Mouse (Mus musculus): ENCODE measurements around the gene Usb1. TPM values are rescaled to one million over a fixed set of nuclear protein-coding genes. Genes with fewer than 3 reads are reported as not detected.

Gene Usb1
- polyA plus RNA-seq, 1 experiment from 2014 or later, result 33.0 TPM

GRCm38 (mm10) chr8:95320224-95321139, 11.6 kb upstream of the Usb1 start:
- Histone ChIP-seq H3K9me3 (no peaks in the 10 kb centered on the region), H3K4me3 (peak overlapping the region; percentile 63), H3K27ac (peak overlapping the region; percentile 42), H3K36me3 (peaks cover 12% of the 10 kb centered on the region), H3K27me3 (ENCODE audit: insufficient read depth, poor library complexity, severe bottlenecking) (peaks cover 30% of the 10 kb centered on the region), H3K4me1 (peaks cover 35% of the 10 kb centered on the region)
- no peak for DNase-seq (ENCODE audit: low spot score)
- WGBS, result 2% methylated on average over 41 of the region's 41 CpGs

DNA sequence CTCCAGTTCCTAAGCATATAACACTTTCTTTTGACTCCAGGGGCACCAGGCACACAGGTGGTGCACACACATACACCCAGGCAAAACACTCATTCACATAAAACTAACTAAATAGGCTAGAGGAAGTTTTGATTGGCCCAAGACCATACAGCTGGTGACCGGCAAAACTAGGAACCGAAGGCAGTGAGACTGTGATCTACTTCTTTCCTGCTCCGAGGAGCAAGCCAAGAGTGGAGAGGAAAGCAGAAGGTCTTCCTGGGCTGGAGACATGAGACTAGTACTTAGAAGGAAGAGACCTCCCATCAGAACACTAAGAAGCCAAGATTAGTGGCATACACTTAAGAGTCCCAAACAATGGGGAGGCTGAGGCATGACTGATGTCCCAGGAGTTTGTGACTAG, 8.9 kb upstream of the Usb1 start:
- peaks cover 40% of the 10 kb centered on the region for H3K36me3 ChIP-seq
- 83% methylated on average over 3 of the region's 3 CpGs for WGBS
- no peak overlapping the region for H3K27ac ChIP-seq
- H3K4me3 ChIP-seq, result no peak overlapping the region
- no peak for DNase-seq (ENCODE audit: low spot score)
- H3K9me3 ChIP-seq, result no peaks in the 10 kb centered on the region
- H3K27me3 ChIP-seq (ENCODE audit: insufficient read depth, poor library complexity, severe bottlenecking), result peaks cover 28% of the 10 kb centered on the region
- H3K4me1 ChIP-seq, result peaks cover 49% of the 10 kb centered on the region

- Histone ChIP-seq H3K4me1 (peaks cover 57% of the 10 kb centered on the region), H3K27me3 (ENCODE audit: insufficient read depth, poor library complexity, severe bottlenecking) (peaks cover 19% of the 10 kb centered on the region), H3K36me3 (peaks cover 54% of the 10 kb centered on the region), H3K4me3 (no peak overlapping the region), H3K9me3 (no peaks in the 10 kb centered on the region), H3K27ac (no peak overlapping the region)
- no peak for DNase-seq (ENCODE audit: low spot score)
- 63% methylated on average over 5 of the region's 5 CpGs for WGBS
Measured at GRCm38 (mm10) chr8:95324646-95325045, 7.4 kb upstream of the Usb1 start.

DNA sequence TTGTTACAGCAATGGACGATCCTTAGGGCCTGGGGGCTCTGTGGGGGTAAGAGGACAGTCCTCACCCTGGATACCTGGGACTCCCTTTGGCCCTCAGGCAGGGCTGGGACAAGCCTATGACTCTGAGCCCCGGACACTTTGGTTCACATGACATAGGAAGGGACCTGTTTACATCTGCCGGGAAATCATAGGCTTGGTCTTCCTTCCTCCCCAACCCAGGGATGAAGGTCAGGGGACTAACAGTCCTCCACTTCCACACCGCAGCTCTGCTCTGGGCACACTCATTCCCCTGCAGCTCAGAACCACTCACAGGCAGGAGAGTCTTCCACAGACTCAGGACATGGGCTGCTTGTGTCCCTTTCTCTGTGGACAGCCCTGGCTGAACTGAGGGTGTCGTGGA, 5.3 kb upstream of the Usb1 start:
- H3K27me3 ChIP-seq (ENCODE audit: insufficient read depth, poor library complexity, severe bottlenecking), result 0 out of 2 replicates have a peak, but pooled peaks cover 6% of the 10 kb centered on the region
- no peaks in the 10 kb centered on the region for H3K9me3 ChIP-seq
- 78% methylated on average over 5 of the region's 5 CpGs for WGBS
- peaks cover 57% of the 10 kb centered on the region for H3K36me3 ChIP-seq
- no peak overlapping the region for H3K27ac ChIP-seq
- H3K4me3 ChIP-seq, result no peak overlapping the region
- H3K4me1 ChIP-seq, result peaks cover 52% of the 10 kb centered on the region
- DNase-seq (ENCODE audit: low spot score), result no peak

DNA sequence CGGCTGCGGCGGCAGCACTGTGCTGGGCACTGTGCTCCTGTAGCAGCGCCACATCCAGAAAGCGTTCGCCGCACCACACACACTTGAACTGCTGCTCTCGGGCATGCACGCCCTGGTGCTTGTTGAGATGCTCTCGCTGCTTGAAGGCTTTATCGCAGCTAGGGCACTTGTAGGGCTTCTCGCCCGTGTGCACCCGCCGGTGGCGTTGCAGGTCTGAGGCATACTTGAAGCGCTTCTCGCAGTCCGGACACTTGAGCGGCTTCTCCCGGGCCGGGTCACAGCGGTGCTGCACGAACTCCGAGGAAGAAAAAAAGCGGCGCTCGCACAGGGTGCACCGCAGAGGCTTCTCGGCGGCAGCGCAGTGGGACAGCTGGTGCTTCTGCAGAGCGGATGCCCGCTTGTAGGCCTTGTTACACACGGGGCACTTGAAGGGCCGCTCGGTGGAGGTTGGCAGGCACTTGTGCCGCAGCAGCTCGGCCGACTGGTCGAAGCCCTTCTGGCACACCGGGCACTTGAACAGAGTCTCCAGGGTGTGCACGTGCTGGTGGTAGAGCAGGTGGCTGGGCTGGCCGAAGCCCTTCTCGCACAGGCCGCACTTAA, 4.1 kb upstream of the Usb1 start:
- H3K36me3 ChIP-seq, result peaks cover 57% of the 10 kb centered on the region

DNA sequence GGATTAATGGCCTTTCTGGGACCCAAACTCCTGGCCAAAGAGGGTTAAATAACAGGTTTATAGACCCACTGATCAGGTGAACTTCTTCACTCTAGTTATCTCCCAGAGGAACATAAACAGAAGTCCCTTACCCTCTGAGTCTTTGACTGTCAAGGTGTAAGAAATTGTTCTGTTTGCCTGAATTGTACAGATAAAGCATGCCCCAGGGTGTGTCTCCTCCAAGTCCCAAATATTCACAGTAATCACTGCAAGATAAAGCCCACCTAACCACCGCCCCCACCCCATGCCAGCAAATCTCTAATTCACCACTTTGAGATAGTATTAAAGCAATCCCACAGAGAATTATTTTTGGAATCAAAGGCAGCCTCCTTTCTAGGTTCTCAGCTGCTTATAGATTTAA, 1.7 kb upstream of the Usb1 start:
- Histone ChIP-seq H3K4me1 (peaks cover 41% of the 10 kb centered on the region), H3K9me3 (no peaks in the 10 kb centered on the region), H3K36me3 (peaks cover 64% of the 10 kb centered on the region), H3K4me3 (peak overlapping the region; percentile 73), H3K27ac (no peak overlapping the region), H3K27me3 (ENCODE audit: insufficient read depth, poor library complexity, severe bottlenecking) (0 out of 2 replicates have a peak, but pooled peaks cover 6% of the 10 kb centered on the region)
- 61% methylated on average over 1 of the region's 1 CpGs for WGBS
- no peak for DNase-seq (ENCODE audit: low spot score)

More for the DNA sequence above, 4.1 kb upstream of the Usb1 start:
- Histone ChIP-seq H3K4me3 (no peak overlapping the region), H3K4me1 (peaks cover 56% of the 10 kb centered on the region), H3K9me3 (no peaks in the 10 kb centered on the region), H3K27me3 (ENCODE audit: insufficient read depth, poor library complexity, severe bottlenecking) (0 out of 2 replicates have a peak, but pooled peaks cover 6% of the 10 kb centered on the region), H3K27ac (no peak overlapping the region)
- WGBS, result 87% methylated on average over 46 of the region's 46 CpGs
- no peak for DNase-seq (ENCODE audit: low spot score)

DNA sequence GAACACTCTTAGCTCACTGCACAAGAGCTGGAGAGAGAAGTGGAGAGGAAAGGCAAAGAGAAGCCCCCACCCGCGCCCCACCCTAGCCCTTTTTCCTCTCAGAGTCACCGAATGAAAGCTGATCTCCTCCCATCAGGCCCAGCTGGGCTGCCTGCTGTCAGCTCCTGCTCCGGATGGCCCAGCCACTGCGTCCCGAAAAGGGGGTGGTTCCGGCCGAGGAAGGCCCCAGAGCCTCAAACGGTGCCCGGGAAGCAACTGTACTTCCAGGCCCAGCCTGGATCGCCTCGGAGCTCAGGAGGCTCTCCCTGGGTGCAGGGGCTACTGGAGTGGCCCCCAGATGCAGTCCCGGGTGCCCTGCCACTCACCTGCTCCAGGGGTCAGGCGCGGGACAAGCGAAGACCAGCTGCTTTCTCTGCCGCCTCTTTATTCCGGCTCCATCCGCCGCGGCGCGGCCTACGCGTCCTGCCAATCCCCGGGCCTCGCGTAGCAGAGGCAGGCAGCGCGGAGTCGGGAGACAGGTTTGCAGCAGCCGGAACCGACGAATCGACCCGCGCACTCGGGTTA, 846 bp upstream of the Usb1 start:
- under 1% methylated on average over 38 of the region's 38 CpGs for WGBS
- peak; percentile 84 for DNase-seq (ENCODE audit: low spot score)

GRCm38 (mm10) chr8:95332437-95333199, 534 bp downstream of the Usb1 start:
- H3K4me1 ChIP-seq, result peaks cover 28% of the 10 kb centered on the region
- DNase-seq (ENCODE audit: low spot score), result no peak
- H3K9me3 ChIP-seq, result no peaks in the 10 kb centered on the region
- H3K27ac ChIP-seq, result peak overlapping the region; percentile 97
- whole genome bisulfite sequencing, result 32% methylated on average over 21 of the region's 21 CpGs
- H3K4me3 ChIP-seq, result peak overlapping the region; percentile 73
- H3K36me3 ChIP-seq, result peaks cover 47% of the 10 kb centered on the region
- H3K27me3 ChIP-seq (ENCODE audit: insufficient read depth, poor library complexity, severe bottlenecking), result 0 out of 2 replicates have a peak, but pooled peaks cover 6% of the 10 kb centered on the region

More for the DNA sequence above, 846 bp upstream of the Usb1 start:
- Histone ChIP-seq H3K4me1 (peaks cover 37% of the 10 kb centered on the region), H3K27ac (peak overlapping the region; percentile 97), H3K9me3 (no peaks in the 10 kb centered on the region), H3K36me3 (peaks cover 55% of the 10 kb centered on the region), H3K4me3 (peak overlapping the region; percentile 73), H3K27me3 (ENCODE audit: insufficient read depth, poor library complexity, severe bottlenecking) (0 out of 2 replicates have a peak, but pooled peaks cover 6% of the 10 kb centered on the region)

- no peak overlapping the region for H3K27ac ChIP-seq
Measured at GRCm38 (mm10) chr8:95335706-95336105, 3.6 kb downstream of the Usb1 start.

DNA sequence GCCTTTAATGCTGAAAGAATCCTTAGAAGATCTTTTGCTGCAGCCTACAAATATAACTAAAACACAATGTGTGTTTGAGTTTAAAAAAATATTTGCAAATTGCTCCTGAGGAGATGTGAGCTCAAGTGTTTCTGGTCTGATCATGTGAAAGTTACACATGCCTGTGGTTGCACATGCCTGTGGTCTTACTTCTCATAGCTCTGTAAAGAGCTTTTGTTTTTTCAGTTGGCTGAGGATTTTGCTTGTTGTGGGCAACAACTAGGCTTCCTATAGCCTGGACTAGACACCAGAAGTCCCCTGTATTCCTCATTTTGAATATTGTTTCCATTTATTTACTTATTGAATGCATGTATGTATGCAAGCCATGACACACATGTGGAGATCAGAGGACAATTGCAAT, 4.3 kb downstream of the Usb1 start:
- no peaks in the 10 kb centered on the region for H3K9me3 ChIP-seq
- peaks cover 60% of the 10 kb centered on the region for H3K36me3 ChIP-seq
- DNase-seq (ENCODE audit: low spot score), result no peak
- H3K27ac ChIP-seq, result no peak overlapping the region
- no peak overlapping the region for H3K4me3 ChIP-seq
- H3K27me3 ChIP-seq (ENCODE audit: insufficient read depth, poor library complexity, severe bottlenecking), result no peaks in the 10 kb centered on the region
- peaks cover 5% of the 10 kb centered on the region; the same call in 1 of the 2 replicates for H3K4me1 ChIP-seq

More at GRCm38 (mm10) chr8:95335706-95336105, 3.6 kb downstream of the Usb1 start:
- H3K36me3 ChIP-seq, result peaks cover 53% of the 10 kb centered on the region
- DNase-seq (ENCODE audit: low spot score), result no peak
- H3K4me3 ChIP-seq, result no peak overlapping the region
- WGBS, result 84% methylated on average over 1 of the region's 1 CpGs
- H3K9me3 ChIP-seq, result no peaks in the 10 kb centered on the region
- peaks cover 6% of the 10 kb centered on the region; the same call in 1 of the 2 replicates for H3K4me1 ChIP-seq
- no peaks in the 10 kb centered on the region for H3K27me3 ChIP-seq (ENCODE audit: insufficient read depth, poor library complexity, severe bottlenecking)

DNA sequence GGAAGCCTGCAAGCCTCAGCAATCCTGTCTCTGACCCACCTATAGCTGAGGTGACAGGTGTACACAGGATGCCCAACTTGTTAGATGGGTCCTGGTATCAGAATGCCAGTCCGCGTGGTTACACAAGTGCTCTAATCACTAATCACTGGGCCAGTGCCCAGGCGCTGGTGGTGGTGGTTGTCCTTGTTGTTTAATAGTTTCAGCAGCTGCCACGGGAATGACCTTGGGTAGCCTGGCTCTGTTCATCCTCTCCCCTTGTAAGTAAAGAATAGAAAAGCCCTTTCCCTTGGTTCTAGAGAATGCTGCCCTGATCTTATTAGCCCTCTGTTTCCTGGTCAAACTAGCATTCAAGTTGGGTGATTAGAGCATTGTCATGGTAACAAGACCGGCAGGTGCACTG, 9.6 kb downstream of the Usb1 start:
- Histone ChIP-seq H3K27me3 (ENCODE audit: insufficient read depth, poor library complexity, severe bottlenecking) (no peaks in the 10 kb centered on the region), H3K36me3 (peaks cover 75% of the 10 kb centered on the region), H3K4me1 (0 out of 2 replicates have a peak, but pooled peaks cover under 1% of the 10 kb centered on the region), H3K9me3 (no peaks in the 10 kb centered on the region), H3K27ac (no peak overlapping the region), H3K4me3 (no peak overlapping the region)
- 69% methylated on average over 5 of the region's 5 CpGs for WGBS
- no peak for DNase-seq (ENCODE audit: low spot score)

DNA sequence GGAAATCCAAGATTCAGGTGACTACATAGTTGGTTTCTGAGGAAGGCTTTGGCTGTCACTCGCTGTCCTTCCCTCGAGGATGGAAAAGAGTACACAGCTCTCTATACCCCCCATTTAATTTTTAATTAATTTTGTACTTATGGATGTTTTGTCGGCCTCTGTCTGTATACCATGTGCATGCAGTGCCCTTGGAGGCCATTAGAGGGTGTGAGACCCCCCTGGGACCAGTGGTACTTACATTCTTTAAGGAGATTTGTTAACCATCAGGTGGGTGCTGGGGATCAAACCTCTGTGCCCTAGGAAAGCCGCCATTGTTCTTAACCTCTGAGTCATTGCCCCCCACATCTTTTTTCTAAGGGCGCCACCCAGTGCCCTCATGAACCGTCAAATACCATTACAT, 12.6 kb downstream of the Usb1 start:
- 73% methylated on average over 6 of the region's 6 CpGs for WGBS

More for the DNA sequence above, 12.6 kb downstream of the Usb1 start:
- DNase-seq (ENCODE audit: low spot score), result no peak
- Histone ChIP-seq H3K4me1 (peaks cover 18% of the 10 kb centered on the region), H3K27me3 (ENCODE audit: insufficient read depth, poor library complexity, severe bottlenecking) (no peaks in the 10 kb centered on the region), H3K9me3 (no peaks in the 10 kb centered on the region), H3K36me3 (peaks cover 49% of the 10 kb centered on the region), H3K27ac (no peak overlapping the region), H3K4me3 (no peak overlapping the region)

Measured in heart, embryonic 10.5 days (tissue).